Mouse (Mus musculus) heart, postnatal 36 days (tissue): ENCODE measurements around the gene Gtf3c4. TPM values are rescaled to one million over a fixed set of nuclear protein-coding genes. Genes with fewer than 3 reads are reported as not detected.

ENCODE experiments used
- DNase-seq, 2 experiments: peaks; one replicate each; pipeline ENCODE4 v3.0.0; 2021 to 2022
- intact Hi-C: fragments of 180-260 bp; cut with DNase I; formaldehyde crosslinking; loops from one replicate; pipeline ENCODE4 v1.15.1; 2025
- total RNA-seq, 2 experiments: library from RNA; stranded (reverse); gene quantifications; 2 replicates each; pipeline ENCODE4 v1.2.3; 2021

The Gtf3c4 gene
- 10 to 100 TPM; 17.8 to 20.1 TPM for total RNA-seq

DNA sequence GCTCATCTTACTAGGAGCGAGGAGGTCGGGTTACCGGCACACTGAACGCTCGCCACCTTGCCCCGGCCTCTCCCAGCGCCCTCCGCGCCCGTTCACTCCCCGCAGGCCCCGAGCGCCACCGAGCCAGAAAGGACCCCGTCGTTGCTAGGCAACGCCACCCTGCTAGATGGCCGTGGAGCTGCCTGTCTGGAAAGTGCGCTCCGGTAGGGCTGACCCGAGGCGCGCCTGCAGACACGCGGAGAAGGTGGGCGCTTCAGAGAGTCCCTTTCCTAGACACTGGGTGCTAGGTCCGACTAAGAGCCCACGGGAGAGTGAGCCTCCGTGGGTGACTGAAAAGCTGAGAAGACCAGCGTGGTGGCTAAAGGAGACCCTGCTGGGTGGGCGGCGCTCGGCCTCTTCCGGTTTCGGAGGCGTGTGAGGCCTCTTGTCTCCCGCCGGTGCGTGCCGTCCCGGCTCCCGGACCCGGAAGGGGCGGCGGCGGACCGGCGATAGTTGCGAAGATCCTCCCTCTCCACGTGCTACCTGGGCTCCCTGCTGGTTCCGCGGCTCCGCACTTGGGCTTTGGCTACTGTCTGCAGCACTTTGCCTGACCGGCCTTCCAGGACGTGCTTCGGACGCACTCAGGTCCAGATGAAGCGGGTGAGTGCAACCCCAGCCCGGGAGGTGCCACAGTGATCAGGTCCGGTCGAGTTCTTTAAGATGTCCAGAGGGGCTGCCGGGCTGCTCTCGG lies at the start of gene Gtf3c4, which contains the start of gene Ddx31:
Gene Gtf3c4, minus strand, starts transcription at position 139 of the 730 bp plus-strand sequence.
Gene Ddx31, plus strand, starts transcription at position 185 of the 730 bp plus-strand sequence.
- peak; percentile 96 to 98 for DNase-seq
- intact Hi-C loops: loop anchor here (2.0 to 5.0 kb wide), 2 partner anchors 84 to 217 kb away; partner anchors contain the start of gene Cfap77

DNA sequence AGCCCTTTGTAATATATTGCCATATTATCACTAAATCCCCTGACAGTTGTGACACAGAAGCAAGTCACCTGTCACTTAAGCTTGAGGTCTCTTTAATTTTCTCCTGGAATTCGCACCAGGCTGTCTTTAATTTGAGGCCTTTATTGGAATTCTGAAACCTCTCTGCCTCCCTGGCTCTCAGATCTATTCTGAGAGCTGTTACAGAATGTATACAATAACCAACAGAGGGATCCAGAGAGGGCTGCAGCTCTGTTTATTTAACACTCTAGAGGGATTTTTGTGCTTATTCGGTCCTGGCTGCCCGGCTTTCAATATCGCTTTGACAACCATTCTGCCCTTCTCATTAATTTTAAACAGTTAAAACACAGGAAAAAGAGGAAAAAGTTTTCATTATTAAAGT lies 44.8 kb upstream of the Gtf3c4 start:
- no peak for DNase-seq
- intact Hi-C loops: no loop called here

DNA sequence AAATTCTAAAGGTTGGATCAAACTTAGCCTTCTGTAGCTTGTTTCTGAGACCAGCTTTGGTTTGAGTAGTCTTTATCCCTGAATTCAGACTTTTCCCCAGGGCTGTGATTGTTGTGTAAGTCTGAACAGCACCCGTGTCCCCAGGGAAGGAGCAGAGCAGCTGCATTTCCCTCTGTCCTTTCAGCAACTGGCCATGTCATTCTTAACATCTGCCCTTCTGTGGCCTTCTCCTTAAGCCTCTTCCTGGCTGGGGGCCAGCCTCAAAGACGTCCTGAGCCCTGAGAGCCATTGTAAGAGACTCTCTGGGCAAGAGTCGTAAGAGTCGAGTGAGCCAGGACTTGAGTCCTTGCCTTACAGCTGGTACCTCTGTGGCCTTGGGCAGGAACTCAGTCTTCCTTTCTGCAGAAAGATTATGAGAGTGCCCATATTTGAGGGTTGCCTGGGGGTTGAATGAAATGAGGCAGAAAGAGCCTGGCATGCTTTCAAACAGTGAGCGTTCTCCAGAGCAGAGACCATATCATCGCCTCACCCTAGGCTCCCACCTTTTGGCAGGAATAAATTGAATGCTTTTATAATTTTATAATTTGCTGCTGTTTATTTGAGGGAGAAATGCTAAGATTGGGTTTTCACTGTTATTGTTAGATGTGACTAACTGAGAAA lies 42.8 kb upstream of the Gtf3c4 start:
- DNase-seq: peak in 1 of 2 experiments; percentile 10
- intact Hi-C loops: no loop called here

DNA sequence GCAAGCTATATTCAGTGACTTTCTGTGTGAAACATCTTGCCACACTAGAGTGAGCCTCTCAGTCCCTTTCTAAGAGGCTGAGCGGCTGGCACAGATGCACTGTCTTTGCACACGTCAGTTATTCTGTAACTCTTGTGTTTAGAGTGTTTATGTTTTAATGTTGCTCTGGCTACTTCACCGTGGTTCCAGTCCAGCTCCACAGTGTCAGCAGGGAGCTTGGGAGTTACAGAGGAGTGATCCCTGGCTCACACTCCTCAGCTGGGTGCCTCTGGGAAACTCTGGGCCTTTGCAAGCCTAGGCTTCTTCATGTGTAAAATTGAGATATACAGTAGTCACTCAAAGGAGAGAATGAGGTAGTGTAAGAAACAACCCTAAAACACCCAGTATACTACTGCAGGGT lies 41.9 kb upstream of the Gtf3c4 start:
- no peak for DNase-seq
- intact Hi-C loops: no loop called here

DNA sequence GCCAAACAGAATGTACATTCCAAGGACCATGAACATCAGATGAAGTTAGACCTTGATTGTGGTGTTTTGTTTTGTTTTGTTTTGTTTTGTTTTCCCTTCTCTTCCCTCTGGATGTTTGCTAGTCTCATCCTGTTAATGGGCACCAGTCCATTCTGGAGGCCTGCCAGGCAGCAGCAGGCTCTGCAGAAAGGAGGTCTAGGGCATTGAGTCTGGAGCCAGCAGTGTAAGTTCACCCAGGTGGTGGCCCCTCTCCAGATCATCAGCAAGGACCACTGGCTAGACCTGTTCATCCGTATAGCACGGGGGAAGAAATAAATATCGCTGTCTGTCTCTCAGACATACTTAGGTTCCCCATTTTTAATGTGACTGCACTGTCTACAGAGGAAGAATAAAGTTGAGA lies 41.1 kb upstream of the Gtf3c4 start:
- intact Hi-C loops: no loop called here
- DNase-seq: peak in 1 of 2 experiments; percentile 5

DNA sequence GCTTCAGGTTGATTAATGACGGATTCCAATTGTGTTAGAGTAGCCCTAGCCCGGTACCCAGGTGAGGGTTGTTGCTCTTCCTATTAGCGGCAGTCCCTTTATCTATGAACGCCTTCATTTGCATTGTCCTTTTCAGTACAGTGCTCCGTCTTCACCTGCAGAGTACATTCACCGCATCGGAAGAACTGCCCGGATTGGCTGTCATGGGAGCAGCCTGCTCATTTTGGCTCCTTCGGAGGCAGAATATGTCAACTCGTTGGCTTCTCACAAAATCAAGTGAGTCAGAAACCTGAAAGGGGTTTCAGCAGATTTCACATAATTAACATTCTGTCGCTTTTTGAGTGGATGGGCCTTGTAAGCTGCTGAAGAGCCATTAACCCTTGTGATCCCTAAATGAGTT lies 35.4 kb upstream of the Gtf3c4 start:
- no peak for DNase-seq
- intact Hi-C loops: no loop called here

DNA sequence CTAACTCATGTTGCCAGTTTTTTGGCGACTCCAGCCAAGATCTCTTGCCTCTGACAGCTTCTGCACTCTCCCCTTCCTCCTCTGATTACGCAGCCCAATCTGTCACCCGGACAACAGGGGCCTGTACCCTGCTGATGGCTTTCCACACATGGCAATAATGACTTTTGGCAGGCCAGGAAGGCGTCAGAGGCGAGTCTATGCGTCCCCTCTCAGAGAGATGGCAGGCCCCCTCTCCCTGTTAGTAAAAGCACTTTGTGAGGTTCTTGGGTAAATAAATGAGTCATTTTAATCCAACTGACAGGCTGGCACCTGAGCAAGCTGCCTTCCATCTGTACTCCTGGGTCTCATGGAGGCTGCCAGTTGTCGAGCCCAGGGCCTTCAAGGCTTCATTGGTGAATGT lies 27.3 kb upstream of the Gtf3c4 start:
- DNase-seq: no peak
- intact Hi-C loops: no loop called here

DNA sequence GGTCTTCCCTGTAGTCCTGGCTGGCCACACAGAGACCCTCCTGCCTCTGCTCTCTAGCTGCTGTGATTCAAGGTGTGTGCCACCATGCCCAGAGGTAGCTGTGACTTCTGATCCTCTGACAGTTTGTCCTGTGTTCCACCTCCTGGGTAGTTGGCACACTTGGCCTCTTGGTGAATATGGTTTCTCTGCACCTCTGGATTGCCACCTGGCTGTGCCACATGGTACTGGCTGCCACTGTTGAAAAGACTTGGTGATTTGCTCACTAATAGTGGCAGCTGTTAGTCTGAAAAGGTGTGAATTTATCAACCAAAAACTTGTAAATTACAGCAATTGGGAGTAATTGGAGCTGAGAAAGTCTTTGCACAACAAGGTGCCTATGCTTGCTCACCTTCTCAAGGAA lies 23.7 kb upstream of the Gtf3c4 start:
- no peak for DNase-seq
- intact Hi-C loops: no loop called here

DNA sequence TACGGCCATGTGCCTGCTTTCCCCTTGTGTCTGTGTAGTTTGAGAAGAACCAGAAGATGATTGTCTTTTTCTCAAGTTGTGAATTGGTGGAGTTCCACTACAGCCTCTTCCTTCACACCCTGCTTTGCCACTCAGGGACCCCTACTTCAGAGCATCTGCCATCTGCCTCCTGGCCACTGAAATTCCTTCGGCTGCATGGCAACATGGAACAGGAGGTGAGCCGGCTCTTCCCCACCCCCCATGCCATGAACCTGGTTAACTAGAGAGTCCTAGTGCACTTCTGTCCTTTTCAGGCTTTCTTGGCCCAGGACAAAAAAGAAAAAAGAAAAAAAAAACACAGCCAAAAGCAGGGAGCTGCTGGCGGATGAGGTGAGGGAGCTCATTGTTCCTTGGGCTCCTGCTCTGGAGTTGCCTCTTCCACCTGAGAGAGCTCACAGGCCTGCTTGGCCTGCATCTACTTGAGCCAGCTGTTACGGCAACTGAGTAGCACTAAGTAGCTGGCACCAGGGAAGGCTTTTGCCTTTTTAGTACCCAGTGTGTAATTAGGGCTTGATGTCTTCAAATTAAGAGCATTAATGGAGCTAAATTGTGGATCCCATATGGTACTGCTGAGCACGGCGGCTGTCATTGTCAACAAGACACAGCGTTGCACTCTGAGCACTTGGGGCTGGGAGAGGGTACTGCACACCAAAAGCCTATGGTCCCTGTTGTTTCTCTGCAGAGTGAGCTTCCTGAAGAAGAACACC lies 20.7 kb upstream of the Gtf3c4 start:
- intact Hi-C loops: no loop called here
- no peak for DNase-seq

DNA sequence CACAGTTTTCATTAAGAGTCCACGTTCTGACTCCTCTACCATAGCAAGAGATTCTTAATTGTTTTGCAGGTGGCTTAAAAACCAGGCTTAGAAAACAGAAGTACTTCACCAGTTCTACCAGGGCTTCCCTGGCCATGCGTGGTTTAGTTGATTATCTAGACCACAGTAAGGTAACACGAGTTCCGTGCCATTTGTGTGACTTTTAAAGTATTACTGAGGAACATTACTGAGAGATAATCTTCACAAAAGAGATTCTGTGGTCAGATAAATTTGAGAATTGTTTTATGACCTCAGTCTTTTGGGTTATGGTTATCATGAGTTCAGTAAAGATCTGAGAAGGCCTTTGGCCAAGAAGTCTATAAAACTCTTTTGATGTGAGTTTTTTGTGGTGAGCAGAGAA lies 19.1 kb upstream of the Gtf3c4 start:
- DNase-seq: no peak
- intact Hi-C loops: no loop called here

DNA sequence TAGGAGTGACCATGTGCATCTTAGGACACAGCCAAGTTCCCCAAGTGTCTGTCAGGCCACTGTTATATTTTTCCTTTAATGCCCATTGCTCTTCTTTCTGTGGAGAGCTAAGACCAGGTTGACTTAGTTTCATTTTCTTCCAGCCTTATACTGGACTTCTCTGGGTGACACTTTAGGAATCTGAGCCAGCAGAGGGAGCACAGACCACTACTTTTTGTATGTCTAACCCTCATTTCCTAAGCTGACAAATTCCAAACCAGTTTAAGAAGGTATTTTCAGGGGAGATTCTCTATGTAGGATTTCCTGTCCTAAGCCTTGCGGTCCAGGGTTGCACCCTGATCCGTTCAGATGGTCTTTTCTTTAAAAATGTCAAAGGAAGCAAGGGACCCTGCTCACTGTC lies 15.6 kb upstream of the Gtf3c4 start:
- intact Hi-C loops: no loop called here

DNA sequence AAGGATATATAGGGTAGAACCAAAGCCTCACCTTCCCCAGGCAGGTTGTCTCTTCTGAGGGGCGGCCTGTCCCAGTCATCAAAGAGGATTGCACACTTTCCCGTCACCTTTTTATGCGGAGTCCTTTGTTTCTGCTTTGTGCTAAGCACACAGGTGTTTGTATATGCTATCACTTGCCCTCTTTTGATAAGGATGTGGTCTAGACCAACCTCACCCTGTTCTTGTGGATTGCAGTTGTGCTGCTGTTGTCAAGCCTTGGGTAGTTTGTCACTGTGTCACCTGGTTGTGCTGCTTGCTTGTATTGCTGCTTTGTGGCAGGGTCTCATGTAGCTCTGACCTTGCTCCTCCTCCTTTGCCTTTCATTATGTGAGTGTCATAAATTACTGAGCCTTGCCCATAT lies 12.4 kb upstream of the Gtf3c4 start:
- DNase-seq: no peak
- intact Hi-C loops: no loop called here

More for the DNA sequence above, 15.6 kb upstream of the Gtf3c4 start:
- DNase-seq: no peak

DNA sequence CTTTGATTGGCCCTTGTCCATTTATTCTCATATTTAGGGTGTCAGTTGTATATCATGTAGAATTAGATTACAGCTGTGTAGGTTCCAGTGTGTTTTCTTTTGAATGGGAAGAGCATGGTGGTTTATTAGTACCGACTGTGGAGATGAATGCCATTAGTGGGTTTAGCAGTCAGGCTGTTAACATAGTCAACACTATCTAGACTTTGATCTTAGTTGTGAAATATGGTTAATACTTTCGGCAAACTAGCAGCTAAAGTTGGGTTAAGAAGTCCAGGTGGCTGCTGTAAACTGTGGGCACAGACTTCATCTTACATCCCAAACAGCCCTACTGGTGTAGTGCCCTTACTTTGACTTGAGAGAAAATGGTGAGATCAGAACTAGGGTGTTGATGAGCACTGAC lies 8.7 kb upstream of the Gtf3c4 start:
- intact Hi-C loops: no loop called here
- no peak for DNase-seq

DNA sequence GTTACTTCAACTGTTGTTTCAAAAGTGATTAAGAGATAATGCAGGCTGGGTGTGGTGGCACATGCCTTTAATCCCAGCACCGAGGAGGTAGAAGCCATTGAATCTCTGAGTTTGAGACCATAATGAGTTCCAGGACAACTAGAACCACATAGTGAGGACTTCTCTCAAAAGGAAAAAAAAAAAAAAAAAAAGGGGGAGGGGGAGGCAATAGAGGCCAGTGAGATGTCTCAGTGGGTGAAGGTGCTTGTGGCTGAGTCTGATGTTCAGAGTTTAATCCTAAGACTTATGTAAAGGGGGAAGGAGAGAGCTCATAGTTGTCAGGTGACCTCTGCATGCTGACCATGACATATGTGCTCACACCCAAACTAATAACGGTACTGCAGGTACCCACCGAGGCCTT lies 1.9 kb upstream of the Gtf3c4 start:
- intact Hi-C loops: loop anchor here (5.0 kb wide), 1 partner anchor 215 kb away; the partner anchor contains the start of gene Cfap77
- DNase-seq: no peak

DNA sequence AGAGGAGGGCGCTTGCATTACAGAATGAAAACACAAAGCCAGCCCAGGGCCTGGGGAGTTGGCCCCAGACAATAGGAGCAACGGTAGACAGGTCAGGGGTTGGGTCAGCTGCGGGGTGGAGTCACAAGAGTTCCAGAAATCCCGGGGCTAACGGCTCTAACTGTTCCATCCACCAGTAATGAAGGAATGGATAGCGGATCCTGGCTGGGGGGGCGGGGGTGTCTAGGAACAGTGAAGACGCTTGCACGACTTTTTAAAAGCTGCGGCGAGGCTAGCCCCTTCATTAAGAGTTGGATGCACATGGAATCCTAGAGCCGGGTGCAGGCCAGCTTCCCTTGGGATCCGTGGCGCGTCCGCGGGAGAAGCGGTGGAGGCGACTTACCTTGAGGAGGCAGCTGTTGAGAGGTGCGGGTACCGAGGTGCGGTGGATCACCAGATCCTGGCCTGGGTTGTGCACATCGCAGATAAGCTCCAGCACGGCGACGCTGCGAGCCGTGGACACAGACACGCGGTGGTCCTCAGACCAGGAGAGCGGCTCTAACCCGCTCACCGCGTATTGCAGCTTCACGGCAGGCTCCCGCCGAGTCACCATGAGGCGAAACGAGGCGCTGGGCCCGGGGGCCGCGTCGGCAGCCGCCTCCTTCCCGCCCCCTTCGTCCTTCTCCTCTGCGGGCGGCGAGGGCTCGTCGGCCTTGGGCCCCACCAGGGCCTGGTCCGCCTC lies 499 bp downstream of the Gtf3c4 start:
- peak in 1 of 2 experiments; percentile 7 for DNase-seq
- intact Hi-C loops: loop anchor here (2.0 to 5.0 kb wide), 2 partner anchors 83 to 218 kb away; partner anchors contain the start of gene Cfap77

DNA sequence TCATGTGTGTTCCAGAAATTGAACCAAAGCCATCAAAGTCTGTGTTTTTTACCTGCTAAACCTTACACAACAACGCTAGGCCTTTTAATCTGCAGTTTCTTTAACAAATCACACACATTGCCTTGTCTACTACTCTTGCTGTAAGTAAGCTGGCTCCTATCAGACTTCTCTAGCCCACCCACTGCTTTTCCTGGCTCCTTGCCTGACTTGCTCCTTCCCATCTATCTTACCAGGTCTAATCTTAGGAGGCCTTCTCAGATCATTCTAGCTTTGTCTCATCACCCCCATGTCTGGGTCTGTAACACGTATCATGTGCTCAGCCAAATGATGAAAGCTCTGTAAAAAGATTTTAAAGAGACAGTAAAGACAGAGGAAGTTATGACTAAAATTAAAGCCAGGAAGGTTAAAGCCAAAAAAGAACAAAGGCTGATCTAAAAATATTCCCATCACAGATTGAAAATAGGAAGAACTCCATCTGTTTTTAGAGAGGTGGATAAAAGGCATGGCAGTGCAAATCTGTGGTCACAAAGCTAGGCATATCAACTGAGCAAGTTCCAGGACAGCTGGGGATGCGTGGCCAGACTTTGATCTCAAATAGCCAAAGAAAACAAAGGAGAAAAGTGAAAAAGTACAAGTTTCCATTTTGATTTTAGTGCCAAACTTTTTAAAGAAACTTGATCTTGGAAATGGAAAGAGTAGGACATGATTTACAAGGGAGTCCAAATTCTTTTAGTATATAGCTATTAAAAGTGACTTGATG lies 3.8 kb downstream of the Gtf3c4 start:
- intact Hi-C loops: no loop called here
- no peak for DNase-seq

DNA sequence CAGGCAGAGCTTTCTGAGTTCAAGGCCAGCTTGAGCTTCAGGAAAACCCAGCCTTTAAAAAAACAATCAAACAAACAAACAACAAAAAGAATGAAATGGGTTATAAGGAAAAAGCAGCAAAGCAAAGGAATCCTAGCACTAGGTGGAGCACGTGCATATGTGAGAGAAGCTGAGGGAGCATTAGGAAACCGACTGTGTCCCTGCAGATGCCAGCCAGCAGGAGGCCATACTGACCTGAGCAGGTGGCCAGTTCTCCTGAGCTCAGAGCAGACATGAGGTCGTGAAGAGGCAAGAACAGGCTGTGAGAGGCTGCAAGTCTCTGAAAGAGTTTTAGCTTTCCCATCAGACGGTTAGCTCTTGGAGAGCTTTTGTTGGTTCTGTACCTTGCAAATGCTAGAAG lies 10.9 kb downstream of the Gtf3c4 start:
- no peak for DNase-seq
- intact Hi-C loops: no loop called here

DNA sequence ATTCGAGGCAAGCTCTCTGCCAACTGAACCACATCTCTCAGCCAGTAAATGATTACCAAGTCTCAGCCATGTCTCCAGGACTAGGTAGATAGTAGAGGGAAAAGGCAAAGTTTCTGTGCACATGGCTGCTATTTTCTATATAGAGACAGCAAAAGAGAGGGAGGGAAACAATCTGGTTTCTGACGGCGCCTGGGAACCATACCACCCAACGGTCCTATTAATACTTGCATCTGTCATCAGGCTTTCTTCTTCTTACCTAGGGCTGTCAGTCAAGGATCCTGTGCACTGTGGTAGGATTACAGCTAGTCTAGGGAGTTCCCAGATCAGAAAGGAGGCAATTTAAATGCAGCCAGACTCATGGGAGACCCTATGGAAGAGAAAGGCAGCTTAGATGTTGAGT lies 21.3 kb downstream of the Gtf3c4 start:
- intact Hi-C loops: no loop called here
- no peak for DNase-seq

DNA sequence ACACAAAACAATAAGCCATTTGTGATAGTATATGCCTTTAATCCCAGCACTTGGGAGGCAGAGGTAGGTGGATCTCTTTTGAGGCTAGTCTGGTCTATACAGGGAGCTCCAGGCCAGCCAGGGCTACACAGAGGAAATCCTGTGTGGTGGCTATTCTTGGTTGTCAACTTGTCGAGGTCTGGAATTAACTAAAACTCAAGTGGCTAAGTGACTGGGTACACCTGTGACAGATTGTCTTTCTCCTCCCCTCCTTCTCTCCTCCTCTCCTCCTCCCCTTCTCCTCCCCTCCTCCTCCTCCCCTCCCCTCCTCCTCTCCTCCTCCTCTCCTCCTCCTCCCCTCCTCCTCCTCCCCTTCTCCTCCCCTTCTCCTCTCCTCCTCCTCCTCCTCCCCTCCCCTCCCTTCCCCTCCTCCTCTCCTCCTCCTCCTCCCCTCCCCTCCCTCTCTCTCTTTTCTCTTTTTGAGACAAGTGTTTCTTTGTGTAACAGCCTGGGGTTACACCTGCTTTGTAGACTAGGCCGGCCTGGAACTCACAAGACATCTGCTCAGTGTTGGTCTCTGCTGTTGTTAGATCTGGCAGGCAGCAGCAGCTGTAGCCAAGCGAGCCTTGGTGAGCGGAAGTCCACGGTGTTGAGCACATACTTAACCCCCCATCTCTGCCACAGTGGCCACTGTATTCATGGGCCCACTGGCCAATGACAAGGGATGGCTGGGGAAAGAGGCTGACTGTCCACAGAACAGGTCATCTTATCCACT lies 29.7 kb downstream of the Gtf3c4 start:
- DNase-seq: no peak
- intact Hi-C loops: no loop called here
